Mouse (Mus musculus) ES-Bruce4 (cell line): ENCODE measurements around the gene Atxn7l2.

Source experiments
- CTCF ChIP-seq: IDR thresholded peaks from one replicate; pipeline ENCODE4 v1.8.1; 2011; ENCODE audit warnings: low read depth, low read length
- EP300 ChIP-seq: IDR thresholded peaks from 2 replicates; pipeline ENCODE4 v1.6.1; 2011; ENCODE audit warnings: low read depth, low read length; ENCODE audit not compliant: insufficient read depth

GRCm38 (mm10) chr3:108209536-108209935 lies 1.2 kb downstream of the Atxn7l2 start:
- TF ChIP-seq EP300 (no peak), CTCF (no peak)
